Mouse (Mus musculus): Measurements from ENCODE around the gene Tle3. TPM values are rescaled to one million over a fixed set of nuclear protein-coding genes. Genes with fewer than 3 reads are reported as not detected.

Tle3 gene
- total RNA-seq, 2 experiments from 2014 or later: 35.0 to 47.8 TPM

GRCm38 (mm10) chr9:61375802-61376561 is 3.8 kb downstream of the Tle3 start:
- no peak for DNase-seq (ENCODE audit: low spot score in 2 of 2)

GRCm38 (mm10) chr9:61376650-61377049 is 4.5 kb downstream of the Tle3 start:
- DNase-seq (ENCODE audit: low spot score in 2 of 2): no peak

- DNase-seq (ENCODE audit: low spot score in 2 of 2): no peak
Measured at GRCm38 (mm10) chr9:61377706-61378479, 5.7 kb downstream of the Tle3 start.

DNA sequence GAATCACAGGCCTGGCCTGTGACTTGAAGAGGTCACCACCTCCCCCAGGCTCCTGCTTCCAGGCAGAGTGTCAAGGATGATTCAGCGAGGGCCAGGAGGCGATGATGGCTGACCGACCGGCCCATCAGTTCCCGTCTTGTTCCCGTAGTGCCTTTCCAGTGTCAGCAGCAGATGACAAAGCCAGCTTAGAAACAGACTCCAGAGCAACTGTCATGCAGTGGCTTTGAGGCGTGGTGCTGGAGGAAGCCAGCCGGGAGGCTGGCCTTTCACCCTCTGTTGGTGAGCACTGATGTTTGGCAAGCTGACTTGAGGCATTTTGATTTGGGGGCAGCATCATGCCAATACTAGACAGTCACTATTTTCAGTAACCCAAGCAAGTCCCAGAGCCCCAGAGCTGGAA is 6.3 kb downstream of the Tle3 start:
- no peak for DNase-seq (ENCODE audit: low spot score in 2 of 2)

DNA sequence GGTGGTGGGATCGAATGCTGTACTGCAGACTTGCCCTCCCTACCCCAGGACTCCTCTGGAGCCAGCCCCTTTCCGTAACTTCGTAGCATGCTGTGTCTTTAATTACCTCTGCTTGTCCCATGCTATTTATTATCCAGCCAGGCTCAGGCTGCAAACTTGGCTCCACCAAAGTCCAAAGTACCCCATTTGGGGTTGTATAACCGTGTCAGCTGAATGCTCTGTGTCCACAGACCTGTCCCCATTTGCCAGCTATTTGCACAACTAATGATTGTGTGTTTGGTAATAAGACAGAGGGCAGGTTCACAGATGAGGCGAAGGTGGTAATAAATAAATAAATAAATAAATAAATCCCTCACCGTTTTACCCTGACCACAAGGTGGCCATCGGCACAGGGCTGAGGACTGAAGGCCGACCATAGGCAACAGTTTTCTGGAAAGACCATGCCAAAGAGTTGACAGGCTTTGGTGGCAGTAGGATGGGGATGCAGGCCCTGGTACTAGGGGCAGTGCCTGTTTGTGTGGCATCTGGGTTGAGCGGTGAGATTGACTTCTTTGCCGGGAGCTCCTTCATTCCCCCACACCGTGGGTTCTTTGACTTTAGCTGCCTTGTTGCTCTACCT is 7.0 kb downstream of the Tle3 start:
- DNase-seq (ENCODE audit: low spot score in 2 of 2): no peak

- DNase-seq (ENCODE audit: low spot score in 2 of 2): no peak
Measured at GRCm38 (mm10) chr9:61380258-61381062, 8.3 kb downstream of the Tle3 start.

GRCm38 (mm10) chr9:61381063-61381408 is 8.9 kb downstream of the Tle3 start:
- no peak for DNase-seq (ENCODE audit: low spot score in 2 of 2)

DNA sequence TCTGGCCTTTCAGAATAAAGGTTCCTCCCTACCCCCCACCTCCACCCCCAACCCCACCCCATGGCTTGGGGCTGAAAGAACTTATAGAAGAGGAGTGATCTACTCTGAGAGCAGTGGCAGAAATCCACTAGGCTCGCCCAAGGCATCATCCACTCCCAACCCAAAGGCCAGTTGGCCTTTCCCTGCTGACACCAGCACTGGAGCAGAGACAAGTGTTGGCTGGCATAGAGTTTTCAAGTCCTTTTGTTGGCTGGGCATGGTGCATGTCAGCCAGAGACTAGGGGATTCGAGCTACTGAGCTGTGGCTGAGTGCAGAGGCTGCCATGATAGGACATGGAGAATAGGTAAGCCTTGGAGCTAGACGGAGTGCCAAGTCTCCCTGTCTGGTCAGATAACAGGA is 9.3 kb downstream of the Tle3 start:
- no peak for DNase-seq (ENCODE audit: low spot score in 2 of 2)

- no peak for DNase-seq (ENCODE audit: low spot score in 2 of 2)
Measured at GRCm38 (mm10) chr9:61382595-61383186, 10.5 kb downstream of the Tle3 start.

- no peak for DNase-seq (ENCODE audit: low spot score in 2 of 2)
Measured at GRCm38 (mm10) chr9:61384101-61384500, 11.9 kb downstream of the Tle3 start.

DNA sequence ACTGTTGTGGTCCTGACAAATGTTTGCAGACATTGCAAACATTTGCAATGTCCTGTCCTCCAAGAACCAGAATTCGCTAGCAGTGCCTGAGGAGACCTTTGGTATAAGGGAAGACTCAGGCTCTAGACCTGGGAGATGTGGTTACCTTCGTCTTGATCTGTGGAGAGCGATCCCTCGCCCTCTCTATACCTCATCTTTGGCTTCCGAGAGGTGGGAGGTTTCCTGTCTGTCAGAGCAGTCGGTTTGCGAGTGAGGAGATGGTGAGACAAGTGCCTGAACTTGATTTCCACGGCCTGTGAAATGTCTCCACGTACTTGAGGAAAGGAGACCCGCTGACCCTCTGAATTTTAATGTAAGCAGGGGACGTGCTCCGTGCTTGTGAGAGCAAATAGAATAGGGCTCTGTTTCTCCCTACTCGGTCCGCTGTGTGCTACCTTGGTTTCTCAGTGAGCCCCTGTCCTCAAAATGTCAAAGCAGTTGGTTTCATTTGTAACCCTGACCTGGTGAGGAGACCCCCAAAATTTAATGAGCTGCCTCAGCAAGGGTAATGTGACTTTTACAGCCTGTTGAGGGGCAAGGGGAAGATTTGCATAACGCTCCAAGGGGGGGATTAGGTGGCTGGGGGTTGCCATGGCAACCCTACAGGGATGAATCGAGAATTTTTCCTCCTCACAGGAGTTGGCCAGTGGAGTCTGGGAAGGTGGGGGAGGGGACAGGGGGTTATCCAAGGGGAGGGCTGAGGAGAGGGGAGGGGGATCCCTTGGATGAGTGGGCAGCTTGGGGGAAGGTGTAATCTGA is 12.7 kb downstream of the Tle3 start:
- no peak for DNase-seq (ENCODE audit: low spot score in 2 of 2)

DNA sequence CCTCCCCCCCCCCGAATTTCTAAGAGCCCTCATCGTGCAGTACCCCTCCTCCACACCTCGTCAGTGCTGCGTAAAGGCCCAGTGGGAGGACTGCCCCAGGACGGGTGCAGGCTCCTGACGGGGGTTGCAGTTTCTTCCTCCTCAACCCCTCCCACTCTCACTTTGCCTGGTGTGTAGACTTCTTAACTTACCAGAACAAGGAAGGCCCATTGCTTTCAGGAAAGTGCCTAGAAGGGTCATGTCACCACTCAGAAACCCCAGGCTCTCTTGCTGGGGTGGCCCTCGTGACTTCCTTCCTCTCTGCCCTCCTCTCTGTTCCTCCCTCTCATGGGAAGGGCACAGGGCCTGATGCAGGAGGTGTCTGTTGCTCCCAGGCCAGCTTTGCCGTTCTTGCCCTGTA is 13.6 kb downstream of the Tle3 start:
- no peak for DNase-seq (ENCODE audit: low spot score in 2 of 2)

DNA sequence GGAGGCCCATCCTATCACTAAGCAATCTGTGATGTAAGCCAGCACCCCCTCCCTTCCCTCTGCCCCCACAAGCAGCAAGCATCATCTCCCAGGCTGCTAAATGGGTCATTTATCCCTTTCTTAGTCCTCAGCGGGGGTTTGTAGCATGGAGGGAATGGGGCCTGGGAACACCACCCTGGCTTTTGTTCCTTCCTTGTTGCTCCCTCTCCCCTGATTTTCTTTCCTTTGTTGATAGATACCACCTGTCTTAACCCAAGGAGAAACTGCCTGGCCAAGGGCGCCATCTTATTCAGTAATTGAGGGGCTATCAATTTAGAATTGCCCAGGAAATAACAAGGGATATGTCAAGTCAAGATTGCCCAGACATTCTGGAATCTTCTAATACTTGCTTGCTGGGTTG is 14.1 kb downstream of the Tle3 start:
- DNase-seq (ENCODE audit: low spot score in 2 of 2): no peak

DNA sequence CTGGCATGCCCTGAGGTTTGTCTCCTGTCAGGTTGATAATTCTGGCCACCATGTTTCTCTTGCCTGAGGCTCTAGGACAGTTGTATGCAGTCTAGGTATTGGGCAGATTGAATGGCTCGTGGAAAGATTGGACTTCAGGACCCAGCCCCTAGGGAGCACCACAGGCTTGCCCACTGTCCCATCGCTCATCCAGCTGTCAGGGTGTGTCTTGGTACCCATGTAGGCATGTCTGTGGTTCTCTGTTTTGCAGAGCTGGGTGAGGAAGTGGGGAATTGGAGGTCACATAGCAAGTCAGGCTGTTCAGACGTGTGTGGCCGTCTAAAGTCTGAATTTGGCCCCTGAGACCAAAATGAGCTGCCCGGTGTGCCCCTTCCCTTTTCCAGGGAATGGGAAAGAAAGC is 15.6 kb downstream of the Tle3 start:
- DNase-seq (ENCODE audit: low spot score in 2 of 2): no peak

DNA sequence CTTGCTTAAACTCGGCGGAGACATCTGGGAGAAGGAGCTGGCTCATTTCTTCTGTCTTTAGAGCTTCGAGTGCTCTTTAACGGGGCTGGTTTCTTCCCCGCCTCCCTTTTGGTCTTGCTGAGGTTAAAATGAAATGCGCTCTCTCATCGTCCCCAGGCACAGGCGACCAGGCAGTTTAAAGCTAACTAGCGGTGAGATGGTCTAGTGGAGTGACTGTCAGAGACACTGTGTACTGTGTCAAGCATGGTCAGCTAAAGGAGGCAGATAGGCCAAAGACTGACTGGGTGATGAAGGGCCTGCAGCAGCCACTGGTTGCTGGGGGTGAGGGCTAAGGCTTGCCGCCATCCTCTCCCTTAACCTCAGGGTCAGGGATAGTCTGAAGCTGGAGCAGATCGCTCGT is 16.0 kb downstream of the Tle3 start:
- no peak for DNase-seq (ENCODE audit: low spot score in 2 of 2)

DNA sequence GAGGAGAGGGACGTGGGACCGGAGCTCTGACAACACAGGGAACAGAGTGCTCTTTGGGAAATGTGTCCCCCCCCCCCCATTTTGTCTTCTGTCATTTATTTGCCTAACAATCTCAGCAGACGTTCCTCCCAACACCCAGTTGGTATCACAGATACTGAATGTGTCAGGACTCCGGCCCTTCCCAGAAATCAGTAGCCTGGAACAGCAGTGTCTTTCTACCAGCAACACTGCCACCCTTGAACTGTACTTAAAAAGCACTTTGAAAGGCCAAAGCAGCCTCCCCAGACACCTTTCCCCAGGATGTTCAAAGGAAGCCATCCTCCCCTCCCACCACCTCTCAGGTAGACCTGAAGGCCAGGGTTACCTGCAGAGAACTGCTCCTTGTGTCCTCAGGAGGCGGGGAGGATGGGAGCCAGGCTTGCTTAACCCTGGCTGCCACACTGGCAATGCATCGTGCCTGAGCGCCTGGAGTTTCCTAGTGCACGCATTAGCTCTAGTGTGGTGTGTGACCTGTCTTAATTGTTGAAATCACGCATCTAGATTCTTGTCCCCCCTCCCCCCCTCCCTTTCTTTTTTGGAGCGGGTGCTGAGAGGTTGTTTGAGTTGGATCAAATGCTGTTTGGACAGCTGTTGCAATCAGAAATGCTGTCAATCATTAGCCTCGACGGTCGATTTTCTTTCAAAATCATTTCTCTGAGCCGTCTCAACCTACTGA is 16.7 kb downstream of the Tle3 start:
- no peak for DNase-seq (ENCODE audit: low spot score in 2 of 2)

- DNase-seq (ENCODE audit: low spot score in 2 of 2): no peak
Measured at GRCm38 (mm10) chr9:61389404-61389701, 17.2 kb downstream of the Tle3 start.

DNA sequence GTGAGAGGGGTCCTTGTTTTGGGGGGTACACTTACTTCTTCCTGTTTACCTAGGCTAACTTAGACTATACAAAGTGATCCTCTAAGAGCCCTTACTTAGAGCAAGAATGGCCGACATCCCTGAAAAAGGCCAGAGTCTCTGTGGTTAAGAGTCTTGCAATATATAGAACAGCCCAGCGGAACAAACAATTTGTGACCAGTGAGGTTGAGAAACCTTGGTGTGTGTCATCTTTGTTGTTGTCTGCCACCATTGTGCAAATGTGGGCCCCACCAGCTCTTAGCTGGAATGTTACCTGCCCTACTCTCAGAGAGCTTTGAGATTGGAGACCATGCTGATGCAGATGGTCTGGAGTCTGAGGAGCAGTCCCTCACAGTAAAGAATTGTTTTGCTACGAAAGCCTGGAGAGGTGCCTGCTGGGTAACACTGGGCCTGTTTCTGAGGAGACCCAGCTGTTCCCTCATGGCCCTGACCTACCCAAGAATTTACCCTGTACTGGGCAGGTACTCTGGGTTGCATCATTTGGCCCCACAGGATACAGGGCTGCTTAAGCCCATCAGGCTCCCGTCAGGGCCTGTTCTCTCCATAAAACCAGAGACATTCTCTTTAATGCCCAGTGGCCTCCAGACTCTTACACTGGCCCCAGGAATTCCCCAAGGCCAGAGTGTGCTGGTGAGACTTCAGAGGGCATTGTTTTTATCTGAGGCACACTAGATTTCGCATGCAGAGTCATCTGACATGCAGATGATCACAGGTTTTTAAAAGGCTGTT is 19.6 kb downstream of the Tle3 start:
- DNase-seq (ENCODE audit: low spot score in 2 of 2): no peak

GRCm38 (mm10) chr9:61392338-61392620 is 20.1 kb downstream of the Tle3 start:
- no peak for DNase-seq (ENCODE audit: low spot score in 2 of 2)
